Comparison of ENCODE assay signal across 7 mouse cellular contexts in the genomic region with DNA sequence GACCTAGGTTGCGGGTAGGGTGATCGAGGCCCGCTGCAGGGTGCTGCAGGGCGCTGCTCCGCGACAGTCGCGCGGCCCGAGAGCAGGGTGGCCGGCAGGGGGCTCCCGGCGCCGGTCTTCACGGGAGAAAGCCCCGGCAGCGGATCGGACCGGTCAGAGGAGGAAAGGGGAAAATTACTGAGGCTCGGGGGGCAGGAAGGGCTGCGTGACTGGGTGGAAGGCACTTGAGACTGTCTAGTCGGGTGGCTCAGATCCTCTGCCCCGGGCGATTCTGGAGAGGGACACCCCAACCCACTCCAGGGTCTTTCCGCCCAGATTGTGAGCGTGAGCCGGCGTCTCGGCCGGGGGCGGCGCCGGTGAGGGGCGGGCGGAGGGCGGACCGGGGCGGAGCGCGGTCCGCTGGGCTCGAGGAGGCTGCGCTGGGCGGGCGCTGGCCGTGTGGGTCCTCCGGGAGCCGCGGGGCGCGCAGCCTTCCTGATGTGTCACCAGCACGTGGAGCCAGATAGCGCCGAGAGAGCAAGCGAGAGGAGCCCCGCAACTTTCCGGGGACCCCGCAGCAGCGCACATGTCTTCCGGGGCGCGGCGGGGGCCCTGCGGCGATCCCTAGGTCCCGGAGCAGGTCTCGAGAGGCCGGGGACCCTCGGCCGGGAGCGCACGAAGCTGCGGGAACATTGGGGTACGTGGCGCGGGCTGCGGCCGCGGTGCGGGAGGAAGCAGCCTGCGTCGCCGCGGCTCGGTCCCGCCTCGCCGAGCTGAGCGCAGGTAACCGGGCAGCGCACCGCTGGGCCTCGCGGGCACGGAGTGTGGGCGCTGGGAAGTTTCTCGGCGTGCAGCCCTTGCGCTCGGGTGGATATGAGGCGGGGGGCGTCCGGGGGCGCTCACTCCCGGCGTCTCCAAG.
DNase-seq lines count a peak whose midpoint lies in the region; ATAC-seq and TF ChIP-seq lines count a peak whose summit lies in the region.

No protein-coding gene starts in this region.

- no peaks in the 10 kb centered on the region for H3K9me3 ChIP-seq in midbrain, postnatal 0 days (ENCODE audit: low read length)

- peak overlapping the region; percentile 65 for H3K4me3 ChIP-seq in midbrain, postnatal 0 days (ENCODE audit: low read depth, low read length)

- H3K4me2 ChIP-seq in midbrain, postnatal 0 days (ENCODE audit: low read depth, low read length, poor library complexity, severe bottlenecking), result peak overlapping the region; percentile 99

- TF ChIP-seq CTCF in midbrain, postnatal 0 days (IDR thresholded peaks at IDR 0.05), result peak; percentile 82

- peak; percentile 71 for ATAC-seq in midbrain, postnatal 0 days (ENCODE audit: low FRiP score)

- no peaks in the 10 kb centered on the region for H3K36me3 ChIP-seq in midbrain, postnatal 0 days (ENCODE audit: insufficient read depth, low read length)

- no peak overlapping the region for H3K27ac ChIP-seq in midbrain, postnatal 0 days (ENCODE audit: low read depth, low read length)

- H3K9ac ChIP-seq in midbrain, postnatal 0 days (replicated peaks; ENCODE audit: low read length, poor library complexity, severe bottlenecking), result peak overlapping the region; percentile 64

- under 1% methylated on average over 78 of the region's 106 CpGs for WGBS in midbrain, postnatal 0 days

- DNase-seq in adrenal gland, postnatal 10 days, result peak; percentile 95
- peak; percentile 53 for DNase-seq in embryo, embryonic 11.5 days (ENCODE audit: low read depth, low spot score)
- peak; percentile 82 for DNase-seq in heart, adult 8-10 months (ENCODE audit: low spot score)
- DNase-seq in kidney, adult 8-10 months, result peak; percentile 79 to 87
- peak; percentile 77 for DNase-seq in liver
- peak; percentile 73 for DNase-seq in midbrain, postnatal 0 days (ENCODE audit: low spot score)
- DNase-seq in spleen, postnatal 14 days (ENCODE audit: low spot score in 2 of 2), result peak; percentile 62 to 67

- H3K4me1 ChIP-seq in midbrain, postnatal 0 days (ENCODE audit: insufficient read depth, low read length), result peaks cover 4% of the 10 kb centered on the region; the same call in 1 of the 2 replicates

- peaks cover 17% of the 10 kb centered on the region for H3K27me3 ChIP-seq in midbrain, postnatal 0 days (ENCODE audit: insufficient read depth, low read length)
